Mouse (Mus musculus) lung, adult 2 months (tissue): ENCODE results near the gene Map10.

ENCODE experiments used
- CTCF ChIP-seq: fragments of 200-500 bp; IDR thresholded peaks from 2 replicates; pipeline ENCODE4 v1.5.1; 2011; ENCODE audit warnings: mild to moderate bottlenecking, low read length, control low read depth; ENCODE audit not compliant: insufficient read depth
- POLR2A ChIP-seq: fragments of 200-500 bp; IDR thresholded peaks from 2 replicates; pipeline ENCODE4 v1.6.1; 2011; ENCODE audit warnings: low read depth, mild to moderate bottlenecking, control low read depth, low read length, borderline replicate concordance; ENCODE audit errors: extremely low read depth

GRCm38 (mm10) chr8:125718914-125719313, 49.3 kb downstream of the Map10 start:
- TF ChIP-seq CTCF (peak; percentile 46), POLR2A (no peak)
